Mouse (Mus musculus) kidney, postnatal 14 days (tissue): ENCODE data around the gene Cyp2b19.
"Not testable (repeated sequence)": the region's sequence is repeated elsewhere in the genome, so short reads cannot be mapped to it uniquely, and the experiment has no call there.

Experiments used
- DNase-seq: peaks from one replicate; pipeline ENCODE4 v3.0.0; 2022; ENCODE audit warnings: mixed read lengths

Gene Cyp2b19

DNA sequence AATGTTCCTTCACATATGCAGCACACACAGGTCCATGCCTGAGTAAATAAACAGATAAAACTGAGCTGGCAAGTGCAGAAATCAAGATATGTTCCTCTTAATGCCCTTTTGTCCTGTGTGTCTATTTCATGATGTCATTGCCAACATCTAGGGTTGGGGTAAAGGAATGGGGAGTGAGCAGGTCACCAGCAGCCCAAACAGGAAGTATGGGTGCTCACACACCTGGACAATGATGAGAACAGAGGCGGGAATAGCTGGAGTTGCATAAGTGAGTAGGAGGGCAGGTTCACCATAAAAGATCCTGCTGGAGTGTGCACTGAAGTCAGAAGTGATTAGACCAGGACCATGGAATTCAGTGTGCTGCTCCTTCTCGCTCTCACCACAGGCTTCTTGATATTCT is at the start of gene Cyp2b19:
TSS of gene Cyp2b19 (plus strand) at position 301 of the 400 bp plus-strand sequence.
- no peak for DNase-seq

DNA sequence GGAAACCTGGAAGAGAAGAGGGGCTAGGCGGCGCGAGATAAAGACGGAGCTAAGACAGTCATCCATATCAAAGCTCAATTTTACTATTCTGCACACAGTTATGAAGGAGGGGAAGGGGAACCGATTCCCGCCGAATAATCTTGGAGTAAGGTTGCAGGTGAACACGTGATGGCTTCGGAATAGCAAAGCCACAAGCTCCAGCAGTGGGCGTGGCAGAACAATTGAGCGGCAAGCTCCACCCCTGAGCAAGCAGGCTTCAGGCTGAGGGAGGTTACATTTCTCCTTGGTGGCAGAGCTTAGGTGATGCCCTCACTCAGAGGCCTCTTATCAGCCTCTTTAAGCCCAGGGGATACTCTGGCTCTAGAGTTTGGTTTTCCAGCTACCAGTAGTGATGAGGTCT is 45.9 kb upstream of the Cyp2b19 start:
- DNase-seq: no peak

DNA sequence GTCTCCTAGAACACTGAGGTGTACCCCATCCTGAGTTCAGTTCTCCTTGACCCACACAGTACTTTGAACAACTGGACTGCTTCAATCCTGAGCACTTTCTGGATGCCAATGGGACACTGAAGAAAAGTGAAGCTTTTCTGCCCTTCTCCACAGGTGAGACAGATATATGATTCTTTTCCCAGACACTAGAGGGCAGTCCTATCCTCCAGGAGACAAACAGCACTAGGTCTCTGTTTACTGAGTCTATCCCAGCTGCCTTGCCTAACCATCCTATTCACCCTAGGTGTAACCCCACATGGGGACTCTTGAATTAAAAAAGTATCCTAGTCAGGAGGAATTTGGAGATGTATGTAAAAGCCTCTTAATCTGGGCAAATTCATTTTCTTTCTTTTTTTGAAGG is 18.0 kb upstream of the Cyp2b19 start:
- DNase-seq: no peak

DNA sequence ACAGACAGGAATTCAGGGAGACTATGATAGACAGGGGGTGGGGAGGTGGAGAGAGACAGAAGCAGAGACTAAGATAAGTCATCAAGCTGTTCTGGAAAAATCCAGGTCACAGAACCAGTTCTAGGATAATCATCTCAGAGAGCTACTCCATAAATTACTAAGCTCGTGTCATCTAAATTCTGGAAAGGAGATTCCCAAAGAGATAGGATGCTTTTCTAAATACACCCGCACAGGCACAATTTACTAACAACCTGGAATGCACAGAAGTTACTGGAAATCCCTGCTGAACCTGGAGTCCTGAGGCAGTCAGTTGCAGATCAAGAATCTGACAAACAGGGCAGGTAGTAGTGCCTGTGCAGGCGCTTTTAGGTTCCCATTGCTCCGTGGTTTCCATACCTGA is 13.0 kb upstream of the Cyp2b19 start:
- no peak for DNase-seq

DNA sequence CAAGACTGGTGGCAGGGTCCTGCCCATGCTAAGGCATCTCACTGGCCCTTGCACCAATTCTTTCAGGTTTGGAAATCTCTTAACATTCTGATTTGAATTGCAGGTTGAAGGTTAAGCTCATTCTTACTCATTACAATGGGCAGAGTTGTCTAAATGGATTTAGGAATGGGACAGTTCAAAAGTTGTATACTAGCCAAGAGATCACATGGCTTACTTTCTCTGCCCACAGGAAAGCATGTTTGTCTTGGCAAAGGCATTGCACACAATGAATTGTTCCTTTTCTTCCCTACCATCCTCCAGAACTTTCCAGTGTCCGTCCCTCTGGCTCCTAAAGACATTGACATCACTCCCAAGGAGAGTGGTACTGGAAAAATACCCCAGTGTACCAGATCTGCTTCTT is 11.5 kb upstream of the Cyp2b19 start:
- DNase-seq: no peak

DNA sequence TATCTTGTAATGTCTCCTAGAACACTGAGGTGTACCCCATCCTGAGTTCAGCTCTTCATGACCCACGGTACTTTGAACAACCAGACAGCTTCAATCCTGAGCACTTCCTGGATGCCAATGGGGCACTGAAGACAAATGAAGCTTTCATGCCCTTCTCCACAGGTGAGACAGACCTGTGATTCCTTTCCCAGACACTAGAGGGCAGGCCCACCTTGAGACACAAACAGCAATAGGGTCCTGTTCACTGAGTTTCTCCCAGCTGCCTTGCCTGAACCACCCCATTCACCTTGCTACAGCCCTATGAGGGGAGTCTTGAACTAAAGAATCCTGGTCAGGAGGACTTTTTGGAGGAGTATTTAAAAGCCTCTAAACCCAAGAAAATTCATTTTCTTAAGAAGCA is 10.1 kb downstream of the Cyp2b19 start:
- peak; percentile 42 for DNase-seq

DNA sequence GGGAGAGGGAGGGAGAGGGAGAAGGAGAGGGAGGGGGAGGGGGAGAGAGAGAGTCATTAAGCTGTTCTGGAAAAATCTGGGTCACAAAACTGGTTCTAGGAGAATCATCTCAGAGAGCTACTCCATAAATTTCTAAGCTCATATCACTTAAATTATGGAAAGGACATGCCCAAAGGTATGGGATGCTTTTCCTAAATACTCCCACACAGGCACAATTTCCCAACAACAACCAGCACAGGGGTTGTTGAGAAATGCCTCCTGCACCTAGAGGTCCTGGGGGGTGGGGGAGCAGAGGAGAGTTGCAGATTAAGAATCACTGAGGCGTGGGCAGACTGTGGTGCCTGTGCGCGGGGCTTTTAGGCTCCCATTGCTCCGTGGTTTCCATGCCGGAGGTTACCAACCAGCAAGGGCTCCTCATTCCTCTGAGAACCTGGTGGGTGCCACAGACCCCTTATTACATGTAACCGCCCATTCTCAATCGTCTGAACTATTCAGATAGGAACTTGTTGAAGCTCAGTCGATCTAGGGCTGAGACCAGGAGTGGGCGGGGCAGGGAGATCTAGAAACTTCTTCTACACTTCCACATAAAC is 13.0 kb downstream of the Cyp2b19 start:
- no peak for DNase-seq

DNA sequence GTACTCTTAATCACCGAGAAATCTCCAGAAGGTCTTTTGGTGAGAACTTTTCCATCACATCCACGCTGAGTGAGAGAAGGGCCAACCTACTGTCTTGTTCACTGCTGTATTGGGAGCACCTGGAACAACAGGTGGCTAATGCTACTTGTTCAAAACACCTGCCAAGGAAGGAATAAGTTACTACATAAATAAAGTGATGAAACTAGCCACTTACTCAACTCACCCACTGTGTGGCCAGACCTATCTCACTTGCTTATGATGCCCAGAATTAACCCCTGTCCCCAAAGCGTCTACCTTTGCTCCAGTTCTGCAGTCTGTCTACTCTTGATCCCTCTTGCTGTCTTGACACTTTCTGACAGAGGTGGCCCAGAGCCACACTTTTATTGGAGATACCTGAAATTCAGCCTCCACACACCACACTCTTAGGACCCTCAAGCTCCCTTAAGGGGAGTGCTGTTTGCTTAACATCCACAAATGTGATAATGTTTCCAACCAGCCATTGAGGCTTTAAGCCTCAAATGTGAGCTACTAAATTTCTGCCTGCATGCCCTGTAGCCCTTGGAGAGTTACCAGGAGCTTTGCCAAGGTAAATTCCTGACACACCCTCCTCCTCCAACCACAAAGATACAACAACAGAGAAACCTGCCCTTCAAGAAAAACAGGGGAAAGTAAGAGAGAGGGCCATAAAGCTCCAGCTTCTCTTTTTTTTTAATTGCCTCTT is 16.1 kb downstream of the Cyp2b19 start:
- peak; percentile 20 for DNase-seq

DNA sequence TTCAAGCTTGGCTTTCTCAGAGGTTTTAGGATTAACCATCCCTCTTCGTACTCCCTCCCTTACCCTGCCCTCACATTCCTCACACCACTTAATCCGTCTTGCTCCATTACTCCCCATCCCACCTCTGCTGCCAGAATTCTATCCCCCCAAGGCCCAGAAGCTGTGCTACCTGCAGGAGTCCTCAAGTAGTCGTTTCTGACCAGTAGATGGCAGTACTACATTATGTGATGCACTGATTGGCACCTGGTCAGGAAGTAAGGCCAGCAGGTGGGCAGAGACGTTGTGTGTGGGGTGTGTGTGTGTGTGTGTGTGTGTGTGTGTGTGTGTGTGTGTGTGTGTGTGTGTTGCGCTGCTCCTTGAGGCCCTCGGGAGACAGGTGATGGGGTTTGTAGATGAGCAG is 18.9 kb downstream of the Cyp2b19 start:
- DNase-seq: peak; percentile 43

DNA sequence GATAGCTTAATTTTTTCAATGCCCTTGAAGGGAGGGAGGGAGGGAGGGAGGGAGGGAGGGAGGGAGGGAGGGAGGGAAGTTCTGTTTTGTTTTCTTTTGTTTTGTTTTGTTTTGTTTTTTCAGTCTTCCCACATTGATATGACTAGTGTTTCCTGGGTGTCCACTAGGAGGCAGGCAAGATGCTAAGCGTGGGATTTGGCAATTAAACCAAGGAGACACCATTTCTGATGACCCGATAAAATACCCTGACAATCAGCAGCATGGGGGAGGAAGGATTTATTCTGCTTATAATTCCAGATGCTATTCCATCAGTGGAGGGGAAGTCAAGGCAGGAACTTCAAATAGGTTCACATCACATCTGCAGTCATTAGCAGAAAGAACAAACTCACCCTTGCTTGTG is 20.9 kb downstream of the Cyp2b19 start:
- DNase-seq: no peak

DNA sequence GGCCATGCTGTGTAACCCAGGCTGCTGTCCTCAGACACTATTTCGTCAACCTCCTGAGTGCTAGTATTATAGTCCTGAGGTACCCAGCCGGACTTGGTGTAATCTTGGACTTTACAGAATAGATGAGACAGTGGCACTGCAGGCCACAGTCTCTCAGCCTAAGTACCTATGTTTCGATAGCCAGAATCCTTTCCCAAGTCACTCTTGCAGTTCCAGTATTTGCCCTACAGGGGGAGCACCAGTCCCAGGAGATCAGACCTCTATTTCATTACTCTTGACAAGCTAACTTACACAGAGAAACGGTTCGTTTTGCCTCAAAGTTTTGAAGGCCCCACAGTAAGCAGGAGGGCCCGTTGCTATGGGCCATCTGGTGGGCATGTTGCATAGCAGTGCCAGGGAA is 21.5 kb downstream of the Cyp2b19 start:
- peak; percentile 54 for DNase-seq

DNA sequence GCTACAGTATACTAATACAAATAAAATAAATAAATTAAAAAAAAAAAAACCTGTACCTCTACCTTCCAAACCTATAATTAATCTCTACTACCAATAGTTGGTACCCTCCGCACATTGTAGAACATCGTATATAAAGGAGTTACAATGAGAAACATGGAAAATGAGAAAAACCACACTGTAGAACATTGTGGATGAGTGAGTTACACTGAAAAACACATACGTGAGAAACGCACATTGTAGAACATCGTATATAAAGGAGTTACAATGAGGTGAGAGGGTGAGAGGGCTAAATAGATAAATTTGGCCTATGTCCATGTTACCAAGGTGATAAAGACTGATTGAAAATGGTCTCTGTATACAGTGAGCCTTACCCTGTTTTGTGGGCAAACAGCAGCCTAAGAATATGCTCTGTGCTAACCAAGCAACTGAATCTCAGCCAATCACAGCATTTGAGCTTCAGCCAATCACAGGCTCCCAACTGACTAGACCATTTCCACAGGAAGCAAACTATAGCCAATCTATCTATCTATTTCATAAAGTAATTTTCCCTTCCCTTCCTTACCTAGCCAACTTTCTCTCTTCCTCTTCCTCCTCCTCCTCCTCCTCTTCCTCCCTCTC is 23.0 kb downstream of the Cyp2b19 start:
- DNase-seq: no peak

DNA sequence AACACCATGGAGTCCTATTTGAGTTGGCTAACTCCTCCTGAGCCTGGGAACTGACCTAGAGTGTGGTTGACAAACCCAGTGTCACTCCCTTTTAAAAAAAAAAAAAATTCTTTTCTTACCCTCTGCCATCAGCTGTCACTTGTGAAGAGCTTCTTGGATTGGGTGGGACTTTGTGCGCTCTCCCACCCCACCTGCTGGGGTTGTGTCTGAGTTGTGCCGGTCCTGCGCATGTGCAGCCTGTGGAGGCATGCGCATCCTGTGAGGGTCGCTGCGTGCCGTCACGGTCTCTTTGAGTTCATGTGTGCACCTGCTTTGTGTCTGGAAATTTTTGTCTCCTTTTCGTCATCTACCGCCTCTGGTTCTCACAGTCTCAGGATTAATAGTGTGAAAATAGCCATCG is 23.6 kb downstream of the Cyp2b19 start:
- peak; percentile 12 for DNase-seq

DNA sequence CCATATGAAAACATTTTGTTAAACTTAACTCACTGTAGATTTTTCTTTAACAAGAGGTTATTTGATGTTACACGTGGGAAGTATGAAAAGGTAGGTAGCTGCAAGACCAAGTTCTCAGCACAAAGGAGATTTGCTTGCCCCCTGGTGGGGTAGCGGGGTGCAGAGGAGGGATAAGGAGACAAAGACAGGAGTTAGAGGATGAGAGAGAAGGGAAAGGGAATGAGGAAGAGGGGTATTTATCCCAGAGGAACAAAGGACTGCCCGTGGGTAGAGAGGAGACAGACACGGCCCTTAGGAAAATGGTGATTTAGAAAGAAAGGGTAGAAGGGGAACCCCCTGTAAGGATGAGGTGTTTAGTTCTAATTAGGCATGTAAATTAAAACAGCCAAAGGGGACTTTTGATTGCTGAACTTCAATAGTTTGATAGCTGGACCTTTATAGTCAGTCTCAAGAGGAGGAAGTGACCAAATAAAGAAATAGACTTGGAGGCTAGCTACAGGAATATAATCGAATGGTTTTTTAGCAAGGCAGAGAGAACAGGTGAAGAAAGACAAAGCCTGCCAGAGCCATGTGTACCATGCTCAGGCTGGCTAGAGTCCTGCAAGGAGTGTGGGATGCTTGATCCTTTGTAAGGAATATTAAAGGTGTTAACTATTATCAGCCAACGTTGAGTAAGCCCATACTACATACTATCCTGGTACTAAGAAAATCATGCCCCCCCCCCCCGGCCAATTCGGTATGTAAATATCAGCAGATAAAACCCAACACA is 24.2 kb downstream of the Cyp2b19 start:
- no peak for DNase-seq

DNA sequence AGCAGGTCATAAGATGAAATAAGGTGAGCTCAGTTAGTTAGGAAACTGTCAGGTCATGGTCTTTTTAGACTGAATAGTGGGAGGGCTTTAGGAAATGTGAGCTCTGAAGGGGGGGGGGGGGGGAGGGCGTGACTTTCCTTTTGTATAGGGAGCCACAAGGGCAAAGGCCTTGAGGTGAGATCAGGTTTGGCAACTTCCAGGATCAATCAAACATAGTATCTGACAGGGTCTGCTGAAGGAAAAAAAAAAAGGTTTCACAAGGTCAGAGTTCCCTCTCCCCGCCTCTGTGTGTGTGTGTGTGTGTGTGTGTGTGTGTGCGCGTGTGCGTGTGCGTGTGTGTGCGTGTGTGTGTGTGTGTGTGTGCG is 24.8 kb downstream of the Cyp2b19 start:
- DNase-seq: no peak

DNA sequence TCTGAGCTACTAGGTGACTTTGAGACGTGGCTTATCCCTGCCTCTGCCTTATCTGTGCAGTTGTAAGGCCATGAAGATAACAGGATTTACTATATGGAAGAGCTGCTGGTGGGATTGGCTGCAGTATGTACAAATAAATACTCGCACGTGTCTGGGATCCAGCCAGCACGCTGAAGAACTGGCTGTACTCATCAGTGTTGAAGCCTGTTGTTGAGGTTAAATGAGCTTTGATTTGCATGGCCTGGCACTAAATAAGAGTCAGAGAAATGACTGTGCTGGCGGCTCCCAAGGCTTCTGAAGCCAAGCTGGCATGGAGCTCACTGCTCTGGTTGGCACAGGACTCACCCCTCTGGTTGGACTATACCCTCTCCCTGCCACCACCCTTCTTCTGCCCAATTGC is 26.2 kb downstream of the Cyp2b19 start:
- DNase-seq: peak; percentile 74

DNA sequence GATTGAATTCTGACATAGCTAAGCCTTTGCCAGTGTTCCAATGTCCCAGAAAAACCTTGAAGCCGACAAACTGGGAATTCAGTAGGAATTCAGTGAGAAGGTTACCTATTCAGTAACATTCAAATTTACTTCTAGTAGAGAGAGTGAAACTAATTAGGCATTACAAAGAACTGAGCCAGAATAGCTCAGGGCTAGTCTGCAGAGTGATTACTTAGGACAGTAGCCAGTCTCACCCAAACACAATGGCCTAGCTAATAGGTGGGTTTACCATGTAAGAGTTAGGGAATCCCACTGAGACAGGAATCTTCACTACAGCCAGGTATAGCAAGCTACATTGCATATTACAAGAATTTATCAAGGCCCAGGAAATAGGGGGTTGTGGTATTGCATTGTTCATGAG is 29.1 kb downstream of the Cyp2b19 start:
- DNase-seq: not testable (repeated sequence)

DNA sequence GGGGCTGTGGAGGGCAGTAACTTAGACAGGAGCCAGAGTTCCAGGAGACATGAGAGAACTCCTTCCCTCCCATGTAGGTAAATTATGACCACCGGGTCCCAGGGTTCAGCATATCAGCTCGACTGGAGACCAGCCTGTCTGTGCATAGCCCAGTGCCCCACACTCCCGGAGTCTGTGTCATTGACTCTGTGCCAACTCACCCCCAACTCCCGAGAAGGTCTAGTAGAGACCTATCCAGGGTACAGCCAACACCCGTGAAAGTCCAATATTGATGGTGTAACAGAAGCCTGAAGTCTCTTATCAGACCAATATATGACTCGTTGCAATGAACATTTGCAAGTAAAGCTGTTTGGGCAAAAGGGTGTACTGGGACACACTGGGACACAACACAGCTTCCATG is 33.0 kb downstream of the Cyp2b19 start:
- DNase-seq: no peak

DNA sequence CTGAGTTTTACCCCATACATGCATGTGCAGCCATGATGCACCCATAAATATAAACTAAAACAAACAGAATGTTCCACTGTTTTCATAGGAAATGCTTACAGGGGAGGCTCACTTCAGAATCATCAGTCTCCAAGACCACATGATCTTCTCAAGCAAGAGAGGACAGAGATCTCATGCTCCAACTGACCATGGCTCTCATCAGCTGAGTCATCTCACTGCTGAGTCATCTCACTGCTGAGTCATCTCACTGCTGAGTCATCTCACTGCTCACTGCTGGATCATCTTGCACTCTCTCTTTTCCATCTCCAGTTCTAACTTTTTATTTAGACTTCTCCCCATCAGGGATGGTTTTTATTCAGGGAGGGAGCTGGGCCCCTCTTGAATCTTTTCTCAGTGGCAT is 43.2 kb downstream of the Cyp2b19 start:
- DNase-seq: no peak

DNA sequence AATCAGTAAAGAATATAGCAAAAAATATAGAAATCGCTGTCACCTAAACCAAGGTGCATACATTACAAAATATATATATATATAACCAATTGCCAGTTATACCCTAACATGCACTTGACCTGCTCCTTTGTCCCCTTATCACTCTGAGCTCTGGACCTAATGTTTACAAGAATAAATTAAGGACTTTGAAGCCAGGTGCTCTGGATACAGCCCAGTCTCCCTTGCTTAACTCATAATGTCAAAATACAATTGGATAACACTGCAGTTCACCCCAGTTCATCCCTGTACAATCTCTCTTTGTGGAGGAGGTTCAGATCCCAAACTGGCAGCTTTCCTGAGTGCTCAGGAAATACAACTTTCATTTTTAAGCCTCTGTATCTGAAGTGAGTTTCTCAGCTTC is 44.1 kb downstream of the Cyp2b19 start:
- no peak for DNase-seq

DNA sequence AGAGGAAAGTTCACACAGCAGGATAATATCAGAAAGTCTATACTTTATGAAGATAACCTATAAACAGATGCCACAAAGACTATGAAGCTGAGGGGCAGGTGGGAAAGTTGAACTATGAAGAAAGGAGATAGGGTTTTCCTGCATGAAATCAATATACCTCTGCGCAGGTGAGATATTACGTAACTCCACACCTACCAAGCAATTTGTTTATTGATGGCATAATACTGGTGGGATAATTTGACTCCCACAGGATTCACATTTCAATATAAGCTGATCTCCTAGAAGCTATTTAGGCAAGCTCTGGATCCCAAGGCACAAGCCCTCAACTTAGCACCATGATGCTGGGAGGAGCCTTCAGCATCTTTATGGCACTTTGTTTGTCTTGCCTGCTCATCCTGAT is 51.6 kb downstream of the Cyp2b19 start, which contains the start of gene Cyp2g1:
TSS of gene Cyp2g1 (plus strand) at position 301 of the 400 bp plus-strand sequence.
- DNase-seq: no peak
